Mouse (Mus musculus): ENCODE results near the gene Znhit2.

Znhit2 gene

DNA sequence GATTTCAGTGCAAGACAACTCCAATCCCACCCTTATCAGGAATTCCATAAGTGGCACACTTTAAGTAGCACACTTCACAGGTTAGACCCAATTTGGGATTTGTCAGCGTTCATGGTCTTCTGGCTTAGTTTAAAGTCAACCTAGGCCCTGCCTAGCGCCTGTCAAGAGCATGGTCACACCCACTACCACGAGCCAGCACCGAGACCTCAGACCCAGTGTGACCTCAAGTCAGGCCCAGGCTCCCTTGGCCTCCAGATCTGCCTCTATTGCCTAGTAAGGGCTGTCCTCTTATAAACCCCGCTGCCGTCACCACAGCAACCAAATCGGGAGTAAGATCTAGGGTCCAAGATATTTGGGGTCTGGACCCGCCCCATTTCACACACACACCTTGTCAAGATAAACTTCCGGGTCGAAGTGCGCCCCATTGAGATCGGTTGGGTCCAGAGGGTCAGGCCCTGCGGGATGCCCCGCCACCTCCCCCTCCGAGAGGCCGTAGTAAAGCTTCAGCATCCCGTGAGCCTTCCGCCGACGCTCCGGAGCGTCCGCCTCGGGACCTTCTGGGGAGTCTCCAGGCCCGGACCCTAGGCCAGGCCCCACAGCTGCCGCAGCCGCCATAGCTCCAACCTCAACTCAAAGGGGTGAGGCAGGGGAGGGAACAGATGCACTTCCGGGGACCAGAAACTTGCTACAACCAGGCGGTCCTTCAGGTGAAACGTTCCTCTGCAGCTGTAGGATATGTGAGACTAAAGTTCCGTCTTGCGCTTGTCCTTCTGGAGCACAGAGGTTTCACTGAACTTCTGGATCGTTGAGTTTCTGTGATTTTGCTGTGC, 15.8 kb downstream of the Znhit2 start, which contains the start of gene Vps51:
Gene Vps51, minus strand, starts transcription at position 668 of the 830 bp plus-strand sequence.
- peak; percentile 62 to 78 for DNase-seq

DNA sequence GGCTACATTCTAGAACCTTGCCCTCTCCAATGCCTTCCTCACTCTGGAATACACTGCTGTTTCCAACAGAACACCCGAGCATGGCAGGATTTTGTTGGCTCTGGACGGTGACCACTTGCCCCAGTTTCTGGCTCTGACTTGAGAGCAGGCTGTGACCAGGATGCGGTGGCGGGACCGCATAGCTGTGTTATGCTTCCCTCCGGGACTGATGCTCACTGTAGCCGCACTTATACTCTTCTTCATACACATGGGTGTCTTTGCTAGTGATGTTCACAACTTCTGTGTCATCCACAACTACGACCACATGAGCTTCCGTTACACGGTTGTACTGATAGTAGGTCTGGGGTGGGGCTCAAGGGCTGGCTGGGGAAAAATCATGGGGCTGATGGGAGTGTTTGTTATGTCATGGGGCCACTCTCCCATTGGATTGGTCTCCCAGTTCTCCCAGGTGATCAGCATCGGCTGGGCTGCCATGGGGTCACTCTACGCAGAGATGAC, 19.0 kb downstream of the Znhit2 start, which contains the start of gene Tmem262:
Gene Tmem262, plus strand, starts transcription at position 51 of the 498 bp plus-strand sequence.
- no peak for DNase-seq

DNA sequence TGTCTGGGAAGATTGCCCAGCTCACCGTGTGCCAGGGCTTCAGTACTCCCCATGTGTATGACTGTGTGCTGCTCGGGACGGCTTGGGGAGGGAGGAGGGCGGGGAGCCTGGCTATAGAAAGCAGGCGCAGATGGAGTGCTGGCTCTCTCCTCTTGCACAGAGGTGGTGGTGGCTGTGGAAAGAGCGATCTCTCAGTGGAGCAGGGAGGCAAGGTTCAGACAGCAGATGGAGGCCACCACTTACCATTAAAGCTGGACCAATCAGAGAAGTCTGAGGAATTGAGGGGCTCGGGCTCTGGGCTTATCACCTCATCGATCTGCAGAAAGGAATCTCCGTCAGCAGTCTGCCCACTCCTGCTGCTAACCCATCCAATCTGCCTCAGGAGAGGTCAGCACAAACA, 21.2 kb downstream of the Znhit2 start, which contains the start of gene Gm28374:
Gene Gm28374, minus strand, starts transcription at position 101 of the 400 bp plus-strand sequence.
- no peak for DNase-seq

DNA sequence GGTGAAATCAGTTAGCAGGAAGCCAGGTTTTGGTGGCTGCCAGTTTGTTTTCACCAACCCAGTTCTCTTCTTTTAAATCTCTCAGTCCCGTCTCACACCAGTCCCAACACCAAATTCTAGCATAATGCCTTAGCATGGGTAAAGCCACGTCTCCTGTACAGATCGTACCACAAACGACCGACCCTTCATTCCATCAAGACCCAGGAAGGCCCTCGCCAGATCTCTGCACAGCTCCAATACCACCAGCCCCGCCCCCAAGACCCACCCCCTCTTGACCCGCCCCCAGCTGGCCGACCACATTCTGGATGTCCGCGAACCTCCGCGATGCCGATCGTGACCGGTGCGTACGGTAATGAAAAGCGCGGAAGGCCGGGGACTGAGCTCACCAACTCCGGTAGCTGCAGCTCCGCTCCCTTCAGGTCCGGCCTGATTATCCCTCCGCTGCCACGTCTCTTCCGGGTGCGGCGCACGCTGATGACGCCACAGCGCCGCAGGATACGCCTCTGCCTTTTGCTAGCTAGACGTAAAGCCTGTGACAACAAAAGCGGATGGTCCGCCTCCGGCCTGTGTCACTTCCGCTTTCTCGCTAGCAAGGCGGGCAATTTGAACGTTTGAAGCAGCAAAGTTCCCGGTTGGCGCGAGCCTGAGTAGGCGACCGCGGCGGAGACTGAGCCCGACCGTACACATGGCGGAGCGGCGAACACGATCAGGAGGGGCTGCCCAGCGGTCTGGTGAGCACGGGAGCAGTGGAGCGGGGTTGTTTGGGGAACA, 23.7 kb downstream of the Znhit2 start, which contains the start of the genes Zfpl1 and Cdca5:
Gene Zfpl1, minus strand, starts transcription at position 479 of the 771 bp plus-strand sequence.
Gene Cdca5, plus strand, starts transcription at position 506 of the 771 bp plus-strand sequence.
- DNase-seq, result peak; percentile 93 to 95

GRCm38 (mm10) chr19:6085417-6085879, 24.5 kb downstream of the Znhit2 start:
- peak in 1 of 2 experiments; percentile 60 for DNase-seq

DNA sequence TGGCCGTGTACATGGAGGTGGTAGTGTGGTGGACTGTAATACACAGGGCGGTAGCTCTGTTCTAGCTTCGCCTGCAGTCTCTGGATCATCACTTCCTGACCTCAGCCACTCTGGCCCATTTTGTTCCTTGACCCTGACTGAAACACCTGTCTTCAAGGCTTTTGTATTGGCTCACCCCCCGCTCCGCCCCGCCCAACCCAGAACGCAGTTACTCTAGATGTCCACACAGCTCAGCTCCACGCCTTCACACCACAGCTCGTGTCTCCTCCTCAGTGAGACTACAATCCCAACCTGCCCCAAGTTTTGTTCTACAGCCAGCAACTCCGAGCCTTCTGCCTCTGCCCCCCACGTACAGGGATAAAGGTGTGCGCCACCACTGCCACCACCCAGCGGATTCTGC, 27.8 kb downstream of the Znhit2 start:
- DNase-seq, result no peak

DNA sequence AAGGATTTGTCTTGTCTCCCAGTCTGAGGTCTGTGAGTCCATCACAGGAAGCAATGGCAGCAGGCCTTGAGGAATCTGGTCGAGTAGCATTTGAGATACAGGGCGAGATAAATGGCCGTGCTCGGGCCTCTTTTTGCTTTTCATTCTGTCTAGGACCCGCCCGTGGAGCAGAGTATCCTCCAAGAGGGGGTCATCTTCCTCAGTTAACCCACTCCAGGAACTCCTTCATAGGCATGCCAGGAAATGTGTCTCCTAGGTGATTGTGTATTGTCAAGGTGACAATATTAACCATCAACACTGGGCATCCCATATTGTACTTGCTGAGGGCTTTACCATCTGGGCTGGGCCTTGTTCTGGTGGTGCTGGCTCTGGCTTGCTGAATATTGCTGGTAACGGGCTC, 33.1 kb downstream of the Znhit2 start, which contains the start of gene AC131692.1:
Gene AC131692.1, plus strand, starts transcription at position 301 of the 400 bp plus-strand sequence.
- DNase-seq, result no peak

DNA sequence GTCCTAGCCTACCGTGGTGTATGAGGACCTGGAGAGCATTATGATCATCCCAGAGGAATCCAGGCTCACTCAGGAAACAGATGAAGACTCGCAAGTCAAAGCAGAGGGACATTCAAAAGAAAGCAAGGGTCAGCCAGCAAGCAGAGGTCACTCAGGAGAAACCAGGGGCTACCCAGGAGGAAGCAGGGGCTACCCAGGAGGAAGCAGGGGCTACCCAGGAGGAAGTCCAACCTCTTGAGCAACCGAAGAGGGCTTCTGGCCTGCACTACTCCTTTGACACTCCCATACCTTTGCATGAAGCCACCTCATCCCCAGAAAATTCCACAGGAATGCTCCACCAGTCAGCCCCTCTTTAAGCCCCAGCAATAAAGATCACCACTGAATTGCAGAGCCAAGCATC, 36.9 kb downstream of the Znhit2 start:
- DNase-seq, result no peak

DNA sequence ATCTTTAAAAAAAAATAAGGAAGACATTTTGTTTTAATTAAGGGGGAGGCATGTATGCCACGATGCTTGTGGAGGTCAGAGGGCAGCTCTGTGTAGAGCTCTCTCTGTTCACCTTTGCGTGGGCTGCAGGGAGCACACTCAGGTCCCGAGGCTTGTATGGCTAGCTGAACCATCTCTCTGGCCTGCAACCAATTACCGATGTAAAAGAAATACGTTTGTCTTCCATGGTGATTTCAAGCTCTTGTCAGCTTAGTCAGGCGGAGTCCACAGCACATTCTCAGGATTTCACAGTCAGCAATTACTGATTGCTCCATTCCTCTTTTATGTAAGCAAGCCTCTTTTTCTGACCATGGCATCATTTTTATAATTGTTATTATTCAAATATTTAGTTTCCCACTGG, 40.2 kb downstream of the Znhit2 start:
- DNase-seq, result no peak

GRCm38 (mm10) chr19:6102169-6102853, 41.3 kb downstream of the Znhit2 start:
- DNase-seq, result no peak

DNA sequence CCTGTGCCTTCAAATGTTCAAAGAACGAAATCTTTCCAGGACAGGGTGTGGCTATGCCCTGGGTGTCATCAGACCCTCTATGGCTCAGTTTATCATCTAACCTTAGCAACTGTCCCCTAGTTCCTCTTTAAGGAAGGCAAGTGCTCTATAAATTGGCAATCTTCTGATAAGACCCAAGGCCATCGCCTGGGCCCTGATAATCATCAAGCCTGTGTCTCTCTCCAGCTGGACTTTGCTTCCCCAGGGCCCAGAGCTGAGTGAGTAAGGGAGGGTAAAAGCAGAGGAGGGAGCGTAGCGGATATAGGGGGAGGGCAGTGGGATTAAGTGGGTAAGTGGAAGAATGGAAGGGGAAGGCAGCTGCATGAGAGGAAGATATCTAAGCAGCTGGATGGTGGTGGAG, 43.5 kb downstream of the Znhit2 start:
- DNase-seq, result no peak

- DNase-seq, result no peak
Measured at GRCm38 (mm10) chr19:6105586-6105985, 44.6 kb downstream of the Znhit2 start, which contains the start of gene Naaladl1. TSS of gene Naaladl1 (plus strand) at chr19:6105782.

Measured in thymus, adult 18-20 months (tissue).